Mouse (Mus musculus) midbrain, embryonic 12.5 days (tissue): Measurements from ENCODE around the gene Fam198a. TPM values are rescaled to one million over a fixed set of nuclear protein-coding genes. Genes with fewer than 3 reads are reported as not detected.

Experiments
- ATAC-seq: fragments of 200-750 bp; cut with Nextera tagmentation; 2 replicates; pipeline ENCODE4 v1.8.0; 2017; ENCODE audit warnings: low read depth, moderate TSS enrichment, moderate library complexity; ENCODE audit not compliant: low FRiP score
- H3K27ac ChIP-seq: fragments of 300-500 bp; sonication (generic); replicated peaks from 2 replicates; pipeline ENCODE4 v1.5.1; 2016; ENCODE audit warnings: mild to moderate bottlenecking
- H3K27me3 ChIP-seq: fragments of 300-500 bp; sonication (generic); 2 replicates; pipeline ENCODE4 v1.6.1; 2016; ENCODE audit warnings: mild to moderate bottlenecking
- H3K36me3 ChIP-seq: fragments of 300-500 bp; sonication (generic); 2 replicates; pipeline ENCODE4 v1.6.1; 2016
- H3K4me1 ChIP-seq: fragments of 300-500 bp; sonication (generic); 2 replicates; pipeline ENCODE4 v1.6.1; 2016
- H3K4me2 ChIP-seq: fragments of 300-500 bp; sonication (generic); replicated peaks from 2 replicates; pipeline ENCODE4 v1.6.1; 2016; ENCODE audit warnings: mild to moderate bottlenecking, moderate library complexity
- H3K4me3 ChIP-seq: fragments of 300-500 bp; sonication (generic); 2 replicates; pipeline ENCODE4 v1.5.1; 2016; ENCODE audit warnings: mild to moderate bottlenecking
- H3K9ac ChIP-seq: fragments of 300-500 bp; sonication (generic); replicated peaks from 2 replicates; pipeline ENCODE4 v1.6.1; 2016; ENCODE audit warnings: mild to moderate bottlenecking, moderate library complexity
- H3K9me3 ChIP-seq: fragments of 300-500 bp; sonication (generic); 2 replicates; pipeline ENCODE4 v1.6.1; 2016; ENCODE audit warnings: mild to moderate bottlenecking
- WGBS: fragments of 180-500 bp; shearing (Covaris S2); methylation state at CpG from one replicate; pipeline ENCODE4 v1.1.7; 2016; 5-methylcytosine and 5-hydroxymethylcytosine counted together
- polyA plus RNA-seq: library from polyadenylated mRNA; unstranded; fragments of >200 nt; fragmentation: Nextera tagmentation; extraction: Ambion mirVana; gene quantifications from 2 replicates; pipeline ENCODE4 v1.2.1, GENCODE M21; 2016

The Fam198a gene
- polyA plus RNA-seq, 1 experiment from 2014 or later, result 1.0 TPM

GRCm38 (mm10) chr9:121911196-121911595, 39.6 kb upstream of the Fam198a start:
- Histone ChIP-seq H3K9me3 (no peaks in the 10 kb centered on the region), H3K36me3 (no peaks in the 10 kb centered on the region), H3K4me1 (no peaks in the 10 kb centered on the region), H3K27me3 (peaks cover 6% of the 10 kb centered on the region; the same call in 1 of the 2 replicates), H3K9ac (no peak overlapping the region), H3K27ac (no peak overlapping the region), H3K4me3 (no peak overlapping the region), H3K4me2 (no peak overlapping the region)
- 92% methylated on average over 7 of the region's 7 CpGs for WGBS
- no peak for ATAC-seq

GRCm38 (mm10) chr9:121912786-121913185, 38.0 kb upstream of the Fam198a start:
- Histone ChIP-seq H3K27ac (no peak overlapping the region), H3K27me3 (peaks cover 6% of the 10 kb centered on the region; the same call in 1 of the 2 replicates), H3K4me1 (no peaks in the 10 kb centered on the region), H3K36me3 (no peaks in the 10 kb centered on the region), H3K9me3 (no peaks in the 10 kb centered on the region), H3K4me3 (no peak overlapping the region), H3K4me2 (no peak overlapping the region), H3K9ac (no peak overlapping the region)
- 85% methylated on average over 4 of the region's 4 CpGs for WGBS
- no peak for ATAC-seq

GRCm38 (mm10) chr9:121914226-121914757, 36.5 kb upstream of the Fam198a start:
- H3K27ac ChIP-seq, result no peak overlapping the region
- H3K36me3 ChIP-seq, result no peaks in the 10 kb centered on the region
- no peak overlapping the region for H3K4me3 ChIP-seq
- peaks cover 6% of the 10 kb centered on the region; the same call in 1 of the 2 replicates for H3K27me3 ChIP-seq
- H3K4me2 ChIP-seq, result no peak overlapping the region
- 87% methylated on average over 8 of the region's 8 CpGs for WGBS
- H3K4me1 ChIP-seq, result no peaks in the 10 kb centered on the region
- H3K9me3 ChIP-seq, result no peaks in the 10 kb centered on the region
- H3K9ac ChIP-seq, result no peak overlapping the region
- no peak for ATAC-seq

GRCm38 (mm10) chr9:121915056-121915455, 35.7 kb upstream of the Fam198a start:
- 89% methylated on average over 10 of the region's 10 CpGs for WGBS
- Histone ChIP-seq H3K4me1 (no peaks in the 10 kb centered on the region), H3K27me3 (peaks cover 6% of the 10 kb centered on the region; the same call in 1 of the 2 replicates), H3K4me3 (no peak overlapping the region), H3K4me2 (no peak overlapping the region), H3K9ac (no peak overlapping the region), H3K36me3 (no peaks in the 10 kb centered on the region), H3K27ac (no peak overlapping the region), H3K9me3 (no peaks in the 10 kb centered on the region)
- no peak for ATAC-seq

- 88% methylated on average over 8 of the region's 8 CpGs for WGBS
- no peaks in the 10 kb centered on the region for H3K36me3 ChIP-seq
- no peak for ATAC-seq
- no peak within 1 kb of the TSS for H3K27ac ChIP-seq
- no peaks in the 10 kb centered on the region for H3K4me1 ChIP-seq
- no peak within 1 kb of the TSS for H3K4me2 ChIP-seq
- no peak within 1 kb of the TSS for H3K9ac ChIP-seq
- peaks cover 6% of the 10 kb centered on the region; the same call in 1 of the 2 replicates for H3K27me3 ChIP-seq
- H3K4me3 ChIP-seq, result no peak within 1 kb of the TSS
- H3K9me3 ChIP-seq, result no peaks in the 10 kb centered on the region
These were observed 34.7 kb upstream of the Fam198a start, which contains the start of gene Cyp8b1 for GRCm38 (mm10) chr9:121916102-121916501. Gene Cyp8b1, minus strand, starts transcription at chr9:121916305.

GRCm38 (mm10) chr9:121919027-121919501, 31.7 kb upstream of the Fam198a start:
- no peak for ATAC-seq
- 82% methylated on average over 10 of the region's 10 CpGs for WGBS
- no peaks in the 10 kb centered on the region; the same call in 1 of the 2 replicates for H3K27me3 ChIP-seq

GRCm38 (mm10) chr9:121923443-121923842, 27.3 kb upstream of the Fam198a start:
- no peaks in the 10 kb centered on the region for H3K4me1 ChIP-seq
- no peak overlapping the region for H3K9ac ChIP-seq
- H3K4me3 ChIP-seq, result no peak overlapping the region
- H3K27me3 ChIP-seq, result no peaks in the 10 kb centered on the region
- H3K4me2 ChIP-seq, result no peak overlapping the region
- no peaks in the 10 kb centered on the region for H3K9me3 ChIP-seq
- no peaks in the 10 kb centered on the region for H3K36me3 ChIP-seq
- WGBS, result 88% methylated on average over 8 of the region's 8 CpGs
- no peak overlapping the region for H3K27ac ChIP-seq
- ATAC-seq, result no peak

More at GRCm38 (mm10) chr9:121919027-121919501, 31.7 kb upstream of the Fam198a start:
- Histone ChIP-seq H3K9ac (no peak overlapping the region), H3K4me3 (no peak overlapping the region), H3K4me2 (no peak overlapping the region), H3K9me3 (no peaks in the 10 kb centered on the region), H3K4me1 (no peaks in the 10 kb centered on the region), H3K27ac (no peak overlapping the region), H3K36me3 (no peaks in the 10 kb centered on the region)

- Histone ChIP-seq H3K27ac (no peak overlapping the region), H3K36me3 (no peaks in the 10 kb centered on the region), H3K4me3 (no peak overlapping the region), H3K4me1 (no peaks in the 10 kb centered on the region), H3K4me2 (no peak overlapping the region), H3K9ac (no peak overlapping the region), H3K9me3 (no peaks in the 10 kb centered on the region), H3K27me3 (no peaks in the 10 kb centered on the region)
- ATAC-seq, result no peak
- 84% methylated on average over 5 of the region's 5 CpGs for WGBS
These were observed 26.9 kb upstream of the Fam198a start for GRCm38 (mm10) chr9:121923906-121924305.

- H3K9me3 ChIP-seq, result no peaks in the 10 kb centered on the region
- no peak overlapping the region for H3K4me3 ChIP-seq
- no peak overlapping the region for H3K4me2 ChIP-seq
- no peak for ATAC-seq
- no peak overlapping the region for H3K9ac ChIP-seq
- no peaks in the 10 kb centered on the region for H3K27me3 ChIP-seq
- H3K27ac ChIP-seq, result no peak overlapping the region
- H3K36me3 ChIP-seq, result no peaks in the 10 kb centered on the region
- no peaks in the 10 kb centered on the region for H3K4me1 ChIP-seq
- 91% methylated on average over 9 of the region's 9 CpGs for WGBS
These were observed 25.8 kb upstream of the Fam198a start for GRCm38 (mm10) chr9:121924901-121925560.

GRCm38 (mm10) chr9:121925959-121926358, 24.8 kb upstream of the Fam198a start:
- H3K4me1 ChIP-seq, result no peaks in the 10 kb centered on the region
- no peak overlapping the region for H3K27ac ChIP-seq
- H3K9ac ChIP-seq, result no peak overlapping the region
- no peak overlapping the region for H3K4me2 ChIP-seq
- no peaks in the 10 kb centered on the region for H3K9me3 ChIP-seq
- no peaks in the 10 kb centered on the region for H3K36me3 ChIP-seq
- no peaks in the 10 kb centered on the region for H3K27me3 ChIP-seq
- 84% methylated on average over 8 of the region's 8 CpGs for WGBS
- no peak for ATAC-seq
- no peak overlapping the region for H3K4me3 ChIP-seq

GRCm38 (mm10) chr9:121926634-121927405, 24.0 kb upstream of the Fam198a start:
- no peaks in the 10 kb centered on the region for H3K9me3 ChIP-seq
- no peak overlapping the region for H3K4me3 ChIP-seq
- H3K4me1 ChIP-seq, result no peaks in the 10 kb centered on the region
- no peak overlapping the region for H3K9ac ChIP-seq
- 66% methylated on average over 11 of the region's 11 CpGs for WGBS
- H3K36me3 ChIP-seq, result no peaks in the 10 kb centered on the region
- no peaks in the 10 kb centered on the region for H3K27me3 ChIP-seq
- no peak overlapping the region for H3K4me2 ChIP-seq
- ATAC-seq, result no peak
- no peak overlapping the region for H3K27ac ChIP-seq

- Histone ChIP-seq H3K36me3 (no peaks in the 10 kb centered on the region), H3K4me1 (no peaks in the 10 kb centered on the region), H3K4me2 (no peak overlapping the region), H3K9ac (no peak overlapping the region), H3K4me3 (no peak overlapping the region), H3K9me3 (no peaks in the 10 kb centered on the region), H3K27ac (no peak overlapping the region), H3K27me3 (0 out of 2 replicates have a peak, but pooled peaks cover 5% of the 10 kb centered on the region)
- WGBS, result 88% methylated on average over 7 of the region's 7 CpGs
- no peak for ATAC-seq
These were observed 23.1 kb upstream of the Fam198a start for GRCm38 (mm10) chr9:121927721-121928120.
